Mouse (Mus musculus) kidney, postnatal 25 days (tissue): ENCODE results near the gene Ccdc194.

Experiments used
- DNase-seq, 2 experiments: peaks; one replicate each; pipeline ENCODE4 v3.0.0; 2021; ENCODE audit warnings: mixed read lengths in 2 of 2

The Ccdc194 gene

GRCm38 (mm10) chr8:71474785-71475701, 50.5 kb downstream of the Ccdc194 start:
- peak in 1 of 2 experiments; percentile 43 for DNase-seq

GRCm38 (mm10) chr8:71474344-71474743, 51.2 kb downstream of the Ccdc194 start:
- DNase-seq: peak in 1 of 2 experiments; percentile 30

GRCm38 (mm10) chr8:71472601-71473386, 52.7 kb downstream of the Ccdc194 start:
- no peak for DNase-seq

DNA sequence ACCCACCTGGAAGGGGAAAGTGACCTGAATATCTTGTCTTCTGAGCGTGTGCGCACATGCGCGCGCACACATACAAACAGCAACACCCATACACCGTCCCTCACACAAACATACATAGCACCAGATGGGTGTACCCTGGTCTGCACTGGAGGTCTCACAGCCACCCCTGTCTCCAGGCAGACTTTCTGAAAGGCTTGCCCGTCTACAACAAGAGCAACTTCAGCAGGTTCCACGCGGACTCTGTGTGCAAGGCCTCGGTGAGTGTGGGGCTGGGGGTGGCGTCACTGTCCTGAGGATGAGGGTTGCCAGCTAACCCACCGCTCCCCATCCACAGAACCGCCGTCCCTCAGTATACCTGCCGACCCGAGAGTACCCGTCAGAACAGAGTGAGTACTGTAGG, 53.6 kb downstream of the Ccdc194 start:
- DNase-seq: no peak

DNA sequence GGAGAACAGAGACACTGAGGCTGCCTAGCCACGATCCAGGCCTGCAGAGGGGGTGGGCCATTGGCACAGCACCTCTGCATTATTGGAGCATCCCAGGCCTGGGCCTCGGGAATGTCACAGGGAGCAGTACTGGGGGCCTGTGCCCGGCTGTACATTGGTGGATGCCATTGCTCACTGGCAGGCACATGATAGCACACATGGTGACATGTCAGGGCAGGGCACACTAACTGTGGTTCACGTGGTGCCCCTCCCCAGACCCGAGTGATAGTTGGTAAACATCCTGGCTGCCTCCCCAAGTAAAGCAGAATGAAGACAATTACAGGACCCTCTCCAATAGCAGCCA, 54.6 kb downstream of the Ccdc194 start:
- no peak for DNase-seq

- DNase-seq: no peak
Measured at GRCm38 (mm10) chr8:71470146-71470912, 55.2 kb downstream of the Ccdc194 start.
